Mouse (Mus musculus) liver, embryonic 14.5 days (tissue): ENCODE results near the gene P3h3. TPM values are rescaled to one million over a fixed set of nuclear protein-coding genes. Genes with fewer than 3 reads are reported as not detected.

Experiments used
- ATAC-seq: fragments of 200-750 bp; cut with Nextera tagmentation; 2 replicates; pipeline ENCODE4 v1.8.0; 2017; ENCODE audit warnings: moderate number of reproducible peaks, mild to moderate bottlenecking, moderate library complexity; ENCODE audit not compliant: insufficient read depth
- DNase-seq, 3 experiments: peaks; one replicate each; pipeline ENCODE4 v3.0.0-alpha.2; 2012 to 2013; ENCODE audit warnings: low read depth in 3 of 3, low spot score in 3 of 3
- H3K27ac ChIP-seq: fragments of 300-500 bp; sonication (generic); 2 replicates; pipeline ENCODE4 v1.5.1; 2014; ENCODE audit warnings: moderate library complexity, mild to moderate bottlenecking, control low read depth, inconsistent platforms
- H3K27me3 ChIP-seq: fragments of 300-500 bp; sonication (generic); 2 replicates; pipeline ENCODE4 v1.6.1; 2014; ENCODE audit warnings: mild to moderate bottlenecking, low read length, moderate library complexity; ENCODE audit not compliant: control insufficient read depth, insufficient read depth
- H3K36me3 ChIP-seq: fragments of 300-500 bp; sonication (generic); replicated peaks from 2 replicates; pipeline ENCODE4 v1.6.1; 2014; ENCODE audit warnings: low read depth; ENCODE audit not compliant: control insufficient read depth, insufficient read depth
- H3K4me1 ChIP-seq, 2 experiments: fragments of 200-500 bp in 1 of 2; fragments of 300-500 bp in 1 of 2; sonication (generic) in 1 of 2; replicated peaks; 2 replicates each; pipeline ENCODE4 v1.6.1; 2012 to 2014; ENCODE audit warnings: antibody characterized with exemption in 1 of 2, inconsistent platforms in 1 of 2, low read length in 1 of 2; ENCODE audit not compliant: control insufficient read depth in 2 of 2, insufficient read depth in 2 of 2
- H3K4me2 ChIP-seq: fragments of 300-500 bp; sonication (generic); 2 replicates; pipeline ENCODE4 v1.6.1; 2014; ENCODE audit warnings: low read depth, mild to moderate bottlenecking, control low read depth, moderate library complexity
- H3K4me3 ChIP-seq, 2 experiments: fragments of 200-500 bp in 1 of 2; fragments of 300-500 bp in 1 of 2; sonication (generic) in 1 of 2; 2 replicates each; pipeline ENCODE4 v1.5.1; 2012 to 2014; ENCODE audit warnings: low read depth in 2 of 2, low read length in 2 of 2, mild to moderate bottlenecking in 2 of 2, control low read depth in 1 of 2, inconsistent platforms in 1 of 2, moderate library complexity in 1 of 2; ENCODE audit not compliant: insufficient read depth in 1 of 2
- H3K9ac ChIP-seq: fragments of 300-500 bp; sonication (generic); replicated peaks from 2 replicates; pipeline ENCODE4 v1.6.1; 2014; ENCODE audit warnings: mild to moderate bottlenecking, control low read depth, moderate library complexity
- H3K9me3 ChIP-seq: fragments of 300-500 bp; sonication (generic); 2 replicates; pipeline ENCODE4 v1.6.1; 2016; ENCODE audit warnings: low read length, mixed read lengths; ENCODE audit not compliant: control insufficient read depth
- CTCF ChIP-seq: IDR thresholded peaks from 2 replicates; pipeline ENCODE4 v1.5.1; 2016; ENCODE audit warnings: antibody characterized with exemption, low read depth, control low read depth
- EP300 ChIP-seq: IDR thresholded peaks from 2 replicates; pipeline ENCODE4 v1.6.1; 2016; ENCODE audit warnings: antibody characterized with exemption, low read depth
- WGBS: fragments of 180-500 bp; shearing (Covaris S2); extraction: QIAGEN DNeasy Blood & Tissue Kit; methylation state at CpG from one replicate; pipeline ENCODE4 v1.1.7; 2014; ENCODE audit not compliant: insufficient replicate concordance; 5-methylcytosine and 5-hydroxymethylcytosine counted together
- polyA plus RNA-seq, 2 experiments: library from polyadenylated mRNA; depleted of rRNA in 1 of 2; stranded (reverse) in 1 of 2; unstranded in 1 of 2; fragments of >200 nt; fragmentation: Nextera tagmentation in 1 of 2; extraction: Ambion mirVana in 1 of 2; gene quantifications; 2 replicates each; pipeline versions ENCODE4 v1.2.1 to v1.2.3; 2012 to 2014

Gene P3h3
- polyA plus RNA-seq, 2 experiments: 0.83 to 3.5 TPM

DNA sequence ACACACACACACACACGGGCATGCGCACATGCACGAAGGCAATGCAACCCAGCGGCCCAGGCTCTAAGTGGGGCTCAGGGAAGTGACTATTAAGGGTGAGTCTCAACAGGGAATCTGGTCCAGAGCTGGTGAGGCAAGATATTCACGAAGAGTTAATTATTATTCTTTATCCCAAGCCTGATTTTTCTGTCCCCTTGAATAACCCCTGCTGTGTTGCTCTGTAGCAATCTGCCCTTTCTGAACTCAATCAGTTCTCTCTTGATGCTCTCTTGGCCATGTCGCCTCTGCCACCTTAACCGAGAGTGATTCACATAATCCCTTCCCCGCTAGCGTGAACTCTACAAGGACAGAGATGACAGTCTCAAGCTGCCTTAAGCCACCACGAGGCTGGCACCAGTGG, 25.8 kb upstream of the P3h3 start:
- Histone ChIP-seq H3K4me3 (no peak overlapping the region), H3K4me2 (no peak overlapping the region), H3K9me3 (no peaks in the 10 kb centered on the region), H3K36me3 (no peaks in the 10 kb centered on the region), H3K4me1 (no peaks in the 10 kb centered on the region), H3K9ac (no peak overlapping the region), H3K27ac (no peak overlapping the region), H3K27me3 (no peaks in the 10 kb centered on the region)
- 70% methylated on average over 10 of the region's 10 CpGs for WGBS
- DNase-seq: no peak
- no peak for ATAC-seq
- TF ChIP-seq EP300: no peak
- no peak for TF ChIP-seq CTCF

DNA sequence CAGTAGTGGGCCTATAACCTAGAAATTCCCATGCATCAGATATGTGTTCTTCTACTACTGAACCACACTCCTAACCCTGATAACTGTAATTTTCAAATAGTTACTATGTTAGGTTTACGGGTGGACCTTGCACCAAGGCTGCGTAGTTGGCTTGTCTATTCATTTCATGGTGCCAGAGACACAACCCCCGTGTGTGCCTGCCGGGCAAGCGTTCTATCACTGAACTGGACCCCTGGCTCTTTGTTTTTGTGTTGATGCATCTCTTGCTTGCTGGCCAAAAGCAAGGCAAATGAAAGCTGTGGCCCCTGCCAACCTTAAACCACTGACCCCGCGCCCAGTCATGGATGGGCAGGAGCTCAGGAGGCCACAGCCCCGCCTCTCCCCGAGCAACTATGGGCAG, 24.3 kb upstream of the P3h3 start:
- DNase-seq (no peak), ATAC-seq (no peak)
- H3K4me3 ChIP-seq: no peak overlapping the region
- H3K4me2 ChIP-seq: no peak overlapping the region
- no peaks in the 10 kb centered on the region for H3K27me3 ChIP-seq
- H3K27ac ChIP-seq: no peak overlapping the region
- H3K36me3 ChIP-seq: no peaks in the 10 kb centered on the region
- H3K9me3 ChIP-seq: no peaks in the 10 kb centered on the region
- no peak overlapping the region for H3K9ac ChIP-seq
- TF ChIP-seq EP300: no peak
- no peak for TF ChIP-seq CTCF
- no peaks in the 10 kb centered on the region for H3K4me1 ChIP-seq
- 73% methylated on average over 9 of the region's 9 CpGs for WGBS

DNA sequence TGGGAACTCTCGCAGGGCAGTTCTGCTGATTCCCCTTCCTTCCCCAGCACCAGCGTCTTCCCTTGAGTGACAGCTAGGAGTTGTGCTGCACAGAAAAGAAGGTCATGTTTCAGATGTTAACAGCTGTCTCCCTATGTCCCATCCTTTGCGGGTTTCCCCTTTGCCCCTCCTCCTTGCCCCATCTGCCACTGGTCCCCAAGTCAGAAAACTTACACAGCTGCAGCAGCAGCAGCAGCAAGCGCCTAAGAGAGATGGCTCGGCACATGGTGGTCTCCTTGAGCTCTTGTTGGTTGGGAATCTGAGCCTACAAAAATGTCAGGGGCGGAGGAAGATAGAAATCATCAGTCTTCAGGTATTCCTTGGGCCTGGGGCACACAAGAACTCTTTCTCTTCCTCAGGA, 21.8 kb upstream of the P3h3 start:
- H3K36me3 ChIP-seq: no peaks in the 10 kb centered on the region
- H3K4me2 ChIP-seq: no peak overlapping the region
- no peak overlapping the region for H3K9ac ChIP-seq
- DNase-seq (no peak), ATAC-seq (no peak)
- no peak overlapping the region for H3K27ac ChIP-seq
- WGBS: 38% methylated on average over 6 of the region's 6 CpGs
- no peaks in the 10 kb centered on the region for H3K27me3 ChIP-seq
- TF ChIP-seq CTCF: no peak
- TF ChIP-seq EP300: no peak
- H3K9me3 ChIP-seq: no peaks in the 10 kb centered on the region
- H3K4me1 ChIP-seq: no peaks in the 10 kb centered on the region
- H3K4me3 ChIP-seq: no peak overlapping the region

DNA sequence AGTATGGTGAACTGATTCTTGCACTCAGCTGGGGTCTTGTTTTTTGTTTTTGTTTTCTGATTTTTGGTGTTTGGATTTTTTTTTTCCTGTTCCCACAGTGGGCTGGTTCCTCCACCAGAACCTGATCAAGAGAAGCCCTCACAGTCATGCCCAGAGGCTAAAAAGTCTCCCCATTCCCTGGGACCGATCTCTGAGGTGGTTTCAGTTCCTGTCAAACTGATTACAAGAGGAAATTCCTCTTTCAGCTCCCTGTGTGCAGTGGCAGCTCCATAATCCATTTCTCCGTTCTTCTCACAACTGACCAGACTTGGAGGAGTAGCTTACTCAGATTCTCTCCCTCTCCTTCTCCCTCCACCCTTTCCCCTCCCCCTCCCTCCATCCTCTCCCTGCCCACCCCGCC, 16.8 kb upstream of the P3h3 start:
- ATAC-seq (no peak), DNase-seq (no peak)
- Histone ChIP-seq H3K9me3 (no peaks in the 10 kb centered on the region), H3K9ac (no peak overlapping the region), H3K4me3 (no peak overlapping the region), H3K4me1 (no peaks in the 10 kb centered on the region), H3K27ac (no peak overlapping the region), H3K27me3 (no peaks in the 10 kb centered on the region; the same call in 1 of the 2 replicates), H3K4me2 (no peak overlapping the region), H3K36me3 (no peaks in the 10 kb centered on the region)
- 11% methylated on average over 3 of the region's 3 CpGs for WGBS
- TF ChIP-seq EP300 (no peak), CTCF (no peak)

DNA sequence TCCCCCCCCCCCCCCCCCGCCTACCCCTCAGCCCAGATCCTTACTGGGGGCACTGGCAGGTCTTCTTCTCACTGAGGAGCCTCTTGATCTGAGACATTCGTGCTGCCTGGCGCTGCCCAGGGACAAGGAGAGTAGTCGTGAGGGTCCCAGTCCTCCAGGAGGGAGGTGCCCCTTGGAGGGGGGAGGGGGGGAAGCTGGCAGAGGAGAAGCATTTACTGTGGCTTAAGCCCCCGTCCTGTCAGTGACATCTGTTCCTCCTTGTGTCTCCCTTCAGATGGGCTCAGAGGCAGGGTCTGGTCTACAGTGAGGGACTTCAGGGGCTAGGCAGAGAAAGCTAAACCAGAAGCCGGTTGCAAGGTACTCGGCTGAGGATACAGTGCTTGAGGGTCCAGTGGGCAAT, 9.0 kb upstream of the P3h3 start:
- peaks cover 31% of the 10 kb centered on the region for H3K27me3 ChIP-seq
- no peaks in the 10 kb centered on the region for H3K4me1 ChIP-seq
- ATAC-seq (no peak), DNase-seq (no peak)
- no peak overlapping the region for H3K4me2 ChIP-seq
- H3K4me3 ChIP-seq: no peak overlapping the region
- no peak overlapping the region for H3K27ac ChIP-seq
- H3K9me3 ChIP-seq: no peaks in the 10 kb centered on the region
- no peaks in the 10 kb centered on the region for H3K36me3 ChIP-seq
- WGBS: 57% methylated on average over 6 of the region's 7 CpGs
- H3K9ac ChIP-seq: no peak overlapping the region
- TF ChIP-seq EP300 (no peak), CTCF (no peak)
